Mouse (Mus musculus) Muller cell, postnatal 12 days (primary cell): ENCODE results near the gene Cnih2.

Experiments used
- DNase-seq: peaks from one replicate; pipeline ENCODE4 v3.0.0-alpha.2; 2015; ENCODE audit errors: inconsistent ontology term

Gene Cnih2

GRCm38 (mm10) chr19:5068570-5069234, 29.6 kb downstream of the Cnih2 start:
- DNase-seq = no peak

GRCm38 (mm10) chr19:5067867-5068569, 30.3 kb downstream of the Cnih2 start, which contains the start of gene Cd248:
Cd248 (plus strand) TSS chr19:5068078.
- DNase-seq = peak; percentile 81

- no peak for DNase-seq
Measured at GRCm38 (mm10) chr19:5067040-5067799, 31.1 kb downstream of the Cnih2 start.

GRCm38 (mm10) chr19:5065104-5065503, 33.2 kb downstream of the Cnih2 start:
- peak; percentile 24 for DNase-seq

- DNase-seq = no peak
Measured at GRCm38 (mm10) chr19:5062446-5062845, 35.9 kb downstream of the Cnih2 start.

GRCm38 (mm10) chr19:5062041-5062440, 36.3 kb downstream of the Cnih2 start:
- DNase-seq = no peak

GRCm38 (mm10) chr19:5060365-5061330, 37.7 kb downstream of the Cnih2 start:
- DNase-seq = no peak

- DNase-seq = peak; percentile 43
Measured at GRCm38 (mm10) chr19:5058801-5059771, 39.2 kb downstream of the Cnih2 start.

GRCm38 (mm10) chr19:5057876-5058775, 40.2 kb downstream of the Cnih2 start:
- peak; percentile 54 for DNase-seq

- peak; percentile 40 for DNase-seq
Measured at GRCm38 (mm10) chr19:5056251-5056650, 42.1 kb downstream of the Cnih2 start.

- DNase-seq = peak; percentile 54
Measured at GRCm38 (mm10) chr19:5053909-5054308, 44.4 kb downstream of the Cnih2 start.

GRCm38 (mm10) chr19:5052853-5053252, 45.5 kb downstream of the Cnih2 start:
- DNase-seq = no peak

- DNase-seq = no peak
Measured at GRCm38 (mm10) chr19:5052166-5052822, 46.0 kb downstream of the Cnih2 start.

- peak; percentile 12 for DNase-seq
Measured at GRCm38 (mm10) chr19:5051515-5051914, 46.8 kb downstream of the Cnih2 start.

GRCm38 (mm10) chr19:5051031-5051430, 47.3 kb downstream of the Cnih2 start:
- peak; percentile 46 for DNase-seq

GRCm38 (mm10) chr19:5050047-5050905, 48.0 kb downstream of the Cnih2 start, which contains the start of gene Rin1:
Rin1 (plus strand) TSS chr19:5050481.
- peak; percentile 86 for DNase-seq

- DNase-seq = no peak
Measured at GRCm38 (mm10) chr19:5049325-5049724, 49.0 kb downstream of the Cnih2 start.
